Mouse (Mus musculus) adrenal gland, adult 18-20 months (tissue): Measurements from ENCODE around the gene Myh14. TPM values are rescaled to one million over a fixed set of nuclear protein-coding genes. Genes with fewer than 3 reads are reported as not detected.

Source experiments
- DNase-seq, 2 experiments: peaks; one replicate each; pipeline ENCODE4 v3.0.0; 2021 to 2022; ENCODE audit warnings: low spot score in 2 of 2
- total RNA-seq, 2 experiments: library from RNA; stranded (reverse); gene quantifications; 1 replicate in 1 of 2; 2 replicates in 1 of 2; pipeline ENCODE4 v1.2.3; 2021

Myh14 gene
- total RNA-seq, 2 experiments from 2014 or later: 5.5 to 6.6 TPM

GRCm38 (mm10) chr7:44674511-44674910 lies 3.9 kb upstream of the Myh14 start:
- no peak for DNase-seq

DNA sequence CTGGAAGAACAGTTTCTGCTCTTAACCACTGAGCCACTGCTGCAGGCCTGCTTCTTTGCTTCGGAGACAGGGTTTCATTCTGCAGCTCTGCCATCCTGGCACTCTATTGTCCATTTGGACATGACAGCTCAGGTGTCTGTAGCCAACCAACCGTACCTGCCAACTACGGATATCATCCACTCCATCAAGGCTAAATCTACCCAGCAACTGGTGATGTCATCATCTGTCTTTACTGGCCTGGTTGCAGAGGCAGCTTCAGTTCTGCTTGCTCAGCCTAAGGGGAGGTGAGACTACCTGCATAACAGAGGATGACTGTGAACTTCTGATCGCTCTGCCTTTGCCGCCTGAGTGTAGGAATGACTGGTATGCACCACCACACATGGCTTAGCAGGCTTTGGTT lies 1.6 kb upstream of the Myh14 start:
- no peak for DNase-seq

DNA sequence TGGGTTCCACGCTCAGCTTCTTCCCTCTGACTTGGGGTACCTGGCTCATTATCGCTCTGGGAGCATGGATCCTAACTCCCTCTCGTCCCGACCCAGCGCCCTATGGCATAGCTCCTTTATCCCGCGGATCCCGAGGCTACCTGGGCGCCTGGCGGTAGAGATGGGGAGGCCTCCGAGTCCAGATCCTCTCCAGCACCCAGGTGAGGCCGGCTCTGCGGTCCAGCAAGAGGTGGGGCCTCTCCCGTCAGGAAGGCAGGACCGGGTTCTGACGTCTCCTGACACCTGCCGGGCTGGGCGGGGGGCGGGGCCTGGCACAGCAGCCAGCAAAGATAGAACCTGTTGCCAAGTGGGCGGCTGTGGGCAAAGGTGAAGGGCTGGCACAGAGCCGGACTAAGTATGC lies 1.5 kb downstream of the Myh14 start:
- DNase-seq: no peak

DNA sequence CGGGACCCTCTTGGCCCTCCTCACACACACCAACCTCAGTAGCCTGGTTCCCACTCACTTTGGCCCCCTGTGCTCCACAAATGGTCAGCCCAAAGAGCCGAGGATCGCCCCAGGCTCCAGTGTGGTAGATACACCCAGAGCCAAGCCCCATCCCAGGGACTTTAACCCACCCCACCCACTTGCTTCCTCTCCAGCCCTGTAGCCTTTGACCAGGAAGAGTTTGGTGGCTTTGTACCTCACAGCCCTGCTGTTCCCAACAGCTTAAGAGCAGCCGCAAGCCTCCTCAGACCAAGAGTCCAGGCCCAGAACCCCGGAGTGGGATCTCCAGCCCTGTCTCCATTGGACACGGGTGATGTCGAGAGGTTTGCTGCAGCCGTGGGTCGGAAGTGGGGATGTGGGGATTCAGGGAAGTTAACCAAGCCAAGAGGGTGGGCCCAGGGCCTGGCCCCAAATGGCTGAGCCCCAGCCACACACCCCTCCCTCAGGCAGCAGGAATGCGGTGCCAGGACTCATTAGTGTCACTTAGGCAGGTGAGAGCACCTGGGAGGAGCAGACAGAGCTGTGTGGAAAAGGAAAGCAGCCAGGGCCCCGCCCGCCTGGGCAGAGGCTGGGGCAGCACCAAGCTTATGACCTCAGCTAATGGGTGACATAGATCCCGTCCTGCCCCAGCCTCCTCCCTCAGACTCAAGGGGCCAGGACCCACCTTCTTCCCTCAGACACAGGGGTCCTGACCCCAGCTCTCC lies 2.5 kb downstream of the Myh14 start:
- DNase-seq: no peak

DNA sequence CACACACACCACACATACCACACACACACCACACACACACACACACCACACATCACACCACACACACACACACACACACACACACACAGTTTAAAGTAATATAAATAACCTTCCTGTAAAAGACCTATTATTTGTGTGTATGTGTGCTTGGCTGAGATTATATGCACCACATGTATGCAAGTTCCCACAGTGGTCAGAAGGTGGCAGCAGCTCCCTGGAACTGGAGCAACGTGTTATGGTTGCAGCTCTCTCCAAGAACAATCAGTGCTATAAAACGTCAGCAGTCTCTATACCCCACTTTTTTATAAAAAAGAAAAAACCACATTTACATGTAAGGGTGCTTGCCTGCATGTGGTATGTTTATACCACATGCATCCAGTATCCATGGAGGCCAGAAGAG lies 4.2 kb downstream of the Myh14 start:
- DNase-seq: no peak

GRCm38 (mm10) chr7:44664731-44665130 lies 5.9 kb downstream of the Myh14 start:
- DNase-seq: no peak

DNA sequence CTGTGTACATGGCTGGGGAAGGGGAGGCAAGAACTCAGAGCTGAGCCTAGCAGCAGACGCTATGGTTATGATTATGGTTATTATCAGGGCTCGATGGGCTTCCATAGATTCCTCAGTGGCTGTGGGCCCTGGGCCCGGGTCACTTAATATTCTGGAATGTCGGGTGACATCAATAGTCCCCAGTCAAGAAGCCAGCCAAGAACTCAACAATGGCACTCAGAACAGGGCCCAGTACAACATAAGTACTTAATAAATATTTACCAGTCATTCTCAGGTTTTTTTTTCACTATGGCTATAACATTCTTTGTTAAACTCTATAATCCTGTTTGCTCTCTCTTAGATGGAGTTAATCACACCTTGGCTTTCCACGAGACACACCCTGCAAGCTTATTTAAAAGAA lies 7.1 kb downstream of the Myh14 start:
- DNase-seq: no peak

GRCm38 (mm10) chr7:44662569-44662968 lies 8.1 kb downstream of the Myh14 start:
- DNase-seq: no peak

DNA sequence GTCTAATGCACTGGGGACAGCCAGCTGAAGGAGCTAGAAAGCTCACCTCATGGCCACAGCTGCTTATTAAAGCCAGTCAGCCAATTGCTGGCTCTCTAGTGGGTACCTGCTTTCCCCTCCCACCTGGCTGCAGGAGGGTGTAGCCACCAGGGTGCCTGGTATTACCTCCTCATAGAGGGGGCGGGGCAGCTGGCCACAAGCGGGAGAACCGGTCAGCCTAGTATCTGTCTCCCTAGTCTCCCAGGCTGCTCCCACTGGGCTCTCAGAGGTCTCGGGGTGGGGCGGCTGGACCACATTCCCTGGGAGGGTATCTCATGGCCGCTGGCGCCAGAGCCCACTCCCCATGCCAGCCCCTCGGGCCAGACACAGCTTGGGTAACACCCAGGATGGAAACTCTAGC lies 8.5 kb downstream of the Myh14 start:
- DNase-seq: no peak

- no peak for DNase-seq
Observed at GRCm38 (mm10) chr7:44661219-44661618, 9.4 kb downstream of the Myh14 start.

- peak; percentile 46 to 59 for DNase-seq
Observed at GRCm38 (mm10) chr7:44655504-44655903, 15.1 kb downstream of the Myh14 start.

DNA sequence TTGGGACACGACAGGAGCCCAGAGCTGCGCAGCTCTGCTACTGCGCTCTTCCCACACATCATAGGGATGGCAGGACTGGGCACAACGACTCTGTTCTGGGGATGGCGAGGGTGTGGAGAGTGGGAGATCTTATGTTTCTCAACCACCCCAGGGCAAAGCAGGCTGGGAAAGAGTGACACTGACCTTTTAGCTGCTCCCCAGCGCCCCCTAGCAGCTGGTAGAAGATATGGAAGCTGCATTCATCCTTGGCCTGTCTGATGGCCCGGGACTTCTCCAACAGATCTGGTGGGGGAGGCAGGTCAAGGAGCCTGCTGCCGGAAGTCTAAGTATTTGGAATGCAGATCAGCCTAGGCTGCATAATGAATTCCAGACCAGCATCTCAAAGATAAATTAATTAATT lies 16.9 kb downstream of the Myh14 start:
- DNase-seq: no peak

DNA sequence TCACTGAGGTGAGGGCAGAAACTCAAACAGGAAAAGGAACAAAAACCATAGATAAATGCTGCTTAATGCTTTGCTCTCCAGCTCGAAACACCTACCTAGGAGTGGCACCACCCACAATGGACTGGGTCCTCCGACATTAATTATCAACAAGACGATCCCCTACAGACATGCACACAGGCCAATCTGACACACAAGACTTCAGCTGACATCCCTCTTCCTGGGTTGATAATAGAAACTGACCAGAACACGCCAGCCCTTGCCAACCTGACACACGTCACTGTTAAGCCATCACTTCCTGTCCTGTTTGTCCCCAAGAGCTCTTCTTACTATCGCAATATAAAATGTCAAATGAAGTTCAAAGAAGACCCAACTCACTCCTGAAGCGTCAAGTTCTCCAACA lies 19.2 kb downstream of the Myh14 start:
- DNase-seq: no peak

GRCm38 (mm10) chr7:44649990-44650389 lies 20.7 kb downstream of the Myh14 start:
- peak; percentile 46 to 57 for DNase-seq

DNA sequence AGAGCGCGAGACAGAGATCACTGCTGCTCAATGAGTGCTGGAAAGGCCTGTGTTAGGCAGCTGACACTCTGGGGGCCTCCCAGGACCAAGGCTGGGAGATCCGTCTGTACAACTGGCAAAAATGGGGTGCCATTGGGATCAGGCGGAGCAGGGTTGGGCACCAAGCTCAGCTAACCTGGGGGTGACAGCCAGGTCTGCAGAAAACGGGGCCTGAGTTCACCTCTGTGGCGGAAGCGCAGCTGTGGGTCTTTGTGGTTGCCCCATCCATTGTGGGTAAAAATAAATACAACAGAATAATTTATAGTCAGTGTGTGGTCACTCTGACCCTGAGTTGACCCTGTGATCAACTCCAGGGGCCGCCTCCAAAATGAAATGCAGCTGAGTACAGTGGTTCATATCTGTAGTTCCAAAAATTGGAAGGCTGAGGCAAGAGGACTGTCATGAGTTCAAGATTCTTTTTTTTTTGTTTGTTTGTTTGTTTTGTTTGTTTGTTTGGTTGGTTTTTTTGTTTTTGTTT lies 21.5 kb downstream of the Myh14 start:
- DNase-seq: no peak

DNA sequence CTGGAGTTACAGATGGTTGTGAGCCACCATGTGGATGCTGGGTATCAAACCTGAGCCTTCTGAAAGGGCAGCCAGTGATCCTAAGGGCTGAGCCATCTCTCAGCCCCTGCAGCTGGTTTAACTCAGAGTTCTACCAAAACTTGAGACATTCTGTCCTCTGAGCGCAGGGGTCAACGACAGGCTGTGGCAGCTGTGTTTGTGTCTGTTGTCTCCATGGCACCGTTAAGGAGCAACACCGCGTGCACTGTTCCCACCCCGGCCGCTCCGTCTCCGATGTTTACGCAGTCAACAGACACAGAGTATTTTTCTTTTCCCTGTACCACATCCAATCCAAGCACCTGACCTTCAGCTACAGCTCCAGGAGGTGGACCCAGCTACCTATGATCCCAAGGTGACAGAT lies 22.9 kb downstream of the Myh14 start:
- DNase-seq: no peak

DNA sequence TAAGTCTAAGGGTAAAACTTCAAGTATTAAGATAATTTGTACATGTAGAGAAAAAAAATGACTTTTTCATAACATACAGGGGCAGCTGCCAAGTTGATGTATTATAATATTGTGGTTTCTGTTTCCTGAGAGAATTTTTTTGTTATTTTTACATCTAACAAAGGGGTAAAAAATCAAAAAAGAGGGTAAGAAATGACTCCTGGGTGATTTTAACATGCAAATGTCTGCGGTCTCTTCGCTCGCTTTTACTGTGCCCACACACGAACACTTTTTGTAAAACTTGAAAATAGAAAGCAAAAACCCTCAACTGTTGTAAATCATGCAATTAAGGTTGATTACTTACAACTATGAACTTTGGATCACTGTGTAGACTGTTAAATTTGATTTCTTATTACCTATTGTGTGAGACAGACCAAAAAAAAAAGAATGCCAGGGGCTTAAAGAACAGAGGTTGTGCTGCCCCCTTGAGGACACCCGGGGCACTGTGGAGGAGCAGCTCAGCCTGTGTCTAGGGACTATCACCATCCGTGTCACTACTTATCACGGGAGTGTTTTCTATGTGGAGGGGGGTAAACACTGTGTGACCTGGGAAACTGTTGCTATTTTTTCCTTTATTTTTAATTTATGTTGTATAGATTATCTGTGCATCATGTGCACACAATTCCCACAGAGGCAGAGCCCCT lies 23.5 kb downstream of the Myh14 start:
- peak; percentile 56 to 58 for DNase-seq

GRCm38 (mm10) chr7:44645951-44646350 lies 24.7 kb downstream of the Myh14 start:
- no peak for DNase-seq

GRCm38 (mm10) chr7:44645256-44645655 lies 25.4 kb downstream of the Myh14 start:
- DNase-seq: no peak

GRCm38 (mm10) chr7:44641887-44642286 lies 28.8 kb downstream of the Myh14 start:
- DNase-seq: peak; percentile 22 to 49

DNA sequence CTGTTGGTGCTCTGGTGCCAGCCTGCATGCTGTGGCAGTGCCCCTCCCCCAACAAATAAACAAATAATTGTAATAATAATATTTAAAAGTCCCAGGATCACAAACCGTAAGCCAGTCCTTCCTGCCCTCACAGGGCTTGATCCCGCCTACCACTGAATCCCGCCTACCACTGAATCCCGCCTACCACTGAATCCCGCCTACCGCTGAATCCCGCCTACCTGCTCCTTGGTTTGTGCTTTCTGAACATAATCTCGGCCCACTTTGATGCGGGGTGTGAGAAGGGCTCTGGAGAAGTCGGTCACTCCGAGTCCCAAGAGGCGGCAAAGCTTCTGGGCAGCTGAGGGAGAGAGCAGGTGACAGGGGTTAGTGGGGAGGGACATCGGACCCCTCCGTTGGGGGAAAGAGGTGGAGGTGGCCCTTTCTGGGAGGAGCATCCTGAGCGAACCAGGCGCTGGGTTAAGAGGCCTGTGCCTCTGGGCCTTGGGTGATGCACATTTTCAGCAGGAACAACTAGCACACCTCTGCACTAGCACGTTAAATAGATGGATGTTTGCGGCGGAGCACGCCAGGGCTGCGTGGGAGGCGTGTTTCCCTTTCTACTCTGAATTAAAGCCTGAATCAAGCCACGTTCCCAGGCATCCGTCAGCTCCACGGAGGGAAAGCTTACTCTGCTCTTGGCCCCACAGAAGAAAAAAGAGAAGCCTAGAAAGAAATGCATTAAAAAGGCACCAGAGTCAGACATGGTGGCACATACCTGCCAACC lies 29.6 kb downstream of the Myh14 start:
- DNase-seq: no peak

GRCm38 (mm10) chr7:44638663-44639062 lies 32.0 kb downstream of the Myh14 start:
- no peak for DNase-seq
